Mouse (Mus musculus) cortical plate, adult 2 months (tissue): ENCODE measurements around the gene Vasp. TPM values are rescaled to one million over a fixed set of nuclear protein-coding genes. Genes with fewer than 3 reads are reported as not detected.

Experiments
- H3K27ac ChIP-seq: fragments of 200-500 bp; 2 replicates; pipeline ENCODE4 v1.5.1; 2012; ENCODE audit warnings: low read length, control low read depth, inconsistent platforms; ENCODE audit not compliant: insufficient read depth
- H3K4me1 ChIP-seq: fragments of 200-500 bp; 2 replicates; pipeline ENCODE4 v1.6.1; 2011; ENCODE audit warnings: low read length; ENCODE audit not compliant: control insufficient read depth, insufficient read depth
- H3K4me3 ChIP-seq: fragments of 200-500 bp; 2 replicates; pipeline ENCODE4 v1.5.1; 2011; ENCODE audit warnings: mild to moderate bottlenecking, low read length, control low read depth; ENCODE audit not compliant: insufficient read depth
- CTCF ChIP-seq: fragments of 200-500 bp; IDR thresholded peaks from 2 replicates; pipeline ENCODE4 v1.5.1; 2011; ENCODE audit warnings: mild to moderate bottlenecking, control low read depth, low read length; ENCODE audit not compliant: insufficient read depth; ENCODE audit errors: extremely low read depth
- POLR2A ChIP-seq: fragments of 200-500 bp; IDR thresholded peaks from 2 replicates; pipeline ENCODE4 v1.6.1; 2011; ENCODE audit warnings: mild to moderate bottlenecking, low read length, control low read depth; ENCODE audit not compliant: insufficient read depth; ENCODE audit errors: extremely low read depth
- polyA plus RNA-seq: library from polyadenylated mRNA; depleted of rRNA; stranded (reverse); fragments of >200 nt; gene quantifications from 2 replicates; pipeline ENCODE4 v1.2.3, GENCODE M21; 2012; rRNA removed

The Vasp gene
- polyA plus RNA-seq, 1 experiment = 16.5 TPM

- Histone ChIP-seq H3K27ac (peak overlapping the region; percentile 17; the same call in 1 of the 2 replicates), H3K4me3 (no peak overlapping the region), H3K4me1 (0 out of 2 replicates have a peak, but pooled peaks cover 2% of the 10 kb centered on the region)
- TF ChIP-seq POLR2A (no peak), CTCF (no peak)
Measured at GRCm38 (mm10) chr7:19214369-19214768, 57.2 kb downstream of the Vasp start.

GRCm38 (mm10) chr7:19213385-19213784 lies 58.2 kb downstream of the Vasp start:
- Histone ChIP-seq H3K4me3 (peak overlapping the region; percentile 36), H3K27ac (no peak overlapping the region), H3K4me1 (0 out of 2 replicates have a peak, but pooled peaks cover 2% of the 10 kb centered on the region)
- TF ChIP-seq POLR2A = no peak
- no peak for TF ChIP-seq CTCF

- Histone ChIP-seq H3K4me3 (peak within 1 kb of the TSS; percentile 36), H3K27ac (peak within 1 kb of the TSS; percentile 27; the same call in 1 of the 2 replicates), H3K4me1 (0 out of 2 replicates have a peak, but pooled peaks cover 2% of the 10 kb centered on the region)
- TF ChIP-seq POLR2A = no peak
- TF ChIP-seq CTCF = no peak
Measured at GRCm38 (mm10) chr7:19211996-19212755, 59.4 kb downstream of the Vasp start, which contains the start of gene Gpr4. Gene Gpr4, plus strand, starts transcription at chr7:19212538.

- Histone ChIP-seq H3K4me3 (no peak overlapping the region), H3K27ac (no peak overlapping the region), H3K4me1 (0 out of 2 replicates have a peak, but pooled peaks cover 2% of the 10 kb centered on the region)
- TF ChIP-seq CTCF = no peak
- TF ChIP-seq POLR2A = no peak
Measured at GRCm38 (mm10) chr7:19211041-19211675, 60.5 kb downstream of the Vasp start.

- Histone ChIP-seq H3K27ac (no peak overlapping the region), H3K4me3 (no peak overlapping the region), H3K4me1 (0 out of 2 replicates have a peak, but pooled peaks cover 2% of the 10 kb centered on the region)
- TF ChIP-seq POLR2A = no peak
- peak; percentile 13; the same call in 1 of the 2 replicates for TF ChIP-seq CTCF
Measured at GRCm38 (mm10) chr7:19210010-19210409, 61.6 kb downstream of the Vasp start.

- Histone ChIP-seq H3K4me3 (no peak overlapping the region), H3K27ac (no peak overlapping the region), H3K4me1 (0 out of 2 replicates have a peak, but pooled peaks cover 2% of the 10 kb centered on the region)
- no peak for TF ChIP-seq CTCF
- no peak for TF ChIP-seq POLR2A
Measured at GRCm38 (mm10) chr7:19209494-19209893, 62.1 kb downstream of the Vasp start.

- H3K4me1 ChIP-seq = 0 out of 2 replicates have a peak, but pooled peaks cover 2% of the 10 kb centered on the region
- TF ChIP-seq CTCF = peak; percentile 55; the same call in 1 of the 2 replicates
- TF ChIP-seq POLR2A = no peak
- H3K27ac ChIP-seq = no peak overlapping the region
- H3K4me3 ChIP-seq = no peak overlapping the region
Measured at GRCm38 (mm10) chr7:19208944-19209472, 62.6 kb downstream of the Vasp start.

- TF ChIP-seq POLR2A (no peak), CTCF (no peak)
- Histone ChIP-seq H3K4me3 (no peak overlapping the region), H3K27ac (no peak overlapping the region), H3K4me1 (0 out of 2 replicates have a peak, but pooled peaks cover 2% of the 10 kb centered on the region)
Measured at GRCm38 (mm10) chr7:19208201-19208910, 63.3 kb downstream of the Vasp start.

Other genes starting within 250 kb of the Vasp start
- not detected in 2 replicates for gene Foxa3, start 248.3 kb downstream of the Vasp start, polyA plus RNA-seq
- 113 and 118 TPM in 2 replicates for gene Sympk, start 247.4 kb downstream of the Vasp start, polyA plus RNA-seq
- 0.10 and 0.17 TPM in 2 replicates for gene Rsph6a, start 217.1 kb downstream of the Vasp start, polyA plus RNA-seq
- gene Dmwd, start 195.6 kb downstream of the Vasp start, polyA plus RNA-seq = 171 and 178 TPM in 2 replicates
- 40.9 and 47.6 TPM in 2 replicates for gene Dmpk, start 188.0 kb downstream of the Vasp start, polyA plus RNA-seq
- 4.7 and 5.0 TPM in 2 replicates for gene Six5, start 177.2 kb downstream of the Vasp start, polyA plus RNA-seq
- gene Gm4969, start 153.4 kb downstream of the Vasp start, polyA plus RNA-seq = 0.70 and 1.1 TPM in 2 replicates
- 8.2 and 8.6 TPM in 2 replicates for gene Fbxo46, start 152.0 kb downstream of the Vasp start, polyA plus RNA-seq
- 16.2 and 17.4 TPM in 2 replicates for gene Qpctl, start 122.5 kb downstream of the Vasp start, polyA plus RNA-seq
- 88.2 and 92.1 TPM in 2 replicates for gene Snrpd2, start 122.1 kb downstream of the Vasp start, polyA plus RNA-seq
- gene Gipr, start 105.7 kb downstream of the Vasp start, polyA plus RNA-seq = 3.3 and 3.9 TPM in 2 replicates
- 156 and 157 TPM in 2 replicates for gene Eml2, start 95.4 kb downstream of the Vasp start, polyA plus RNA-seq
- gene Gpr4, start 59.3 kb downstream of the Vasp start, polyA plus RNA-seq = 6.1 and 6.5 TPM in 2 replicates
- gene Opa3, start 43.5 kb downstream of the Vasp start, polyA plus RNA-seq = 41.0 and 41.5 TPM in 2 replicates
- gene Ppm1n, start 8.2 kb upstream of the Vasp start, polyA plus RNA-seq = 0.21 and 0.23 TPM in 2 replicates
- gene Rtn2, start 10.8 kb upstream of the Vasp start, polyA plus RNA-seq = 140 TPM in 2 replicates
- 5.1 and 7.1 TPM in 2 replicates for gene Fosb, start 38.2 kb upstream of the Vasp start, polyA plus RNA-seq
- gene Ercc1, start 73.0 kb upstream of the Vasp start, polyA plus RNA-seq = 53.8 and 59.1 TPM in 2 replicates
- gene Cd3eap, start 87.7 kb upstream of the Vasp start, polyA plus RNA-seq = 14.4 and 14.6 TPM in 2 replicates
- 5.0 and 5.4 TPM in 2 replicates for gene Ppp1r13l, start 87.9 kb upstream of the Vasp start, polyA plus RNA-seq
- 41.4 and 48.3 TPM in 2 replicates for gene Ercc2, start 110.2 kb upstream of the Vasp start, polyA plus RNA-seq
- gene Klc3, start 132.3 kb upstream of the Vasp start, polyA plus RNA-seq = 2.9 and 3.0 TPM in 2 replicates
- 0.66 TPM in 1 of 2 replicates, not detected in the other for gene Ckm, start 133.0 kb upstream of the Vasp start, polyA plus RNA-seq
- 52.0 and 55.4 TPM in 2 replicates for gene Mark4, start 187.0 kb upstream of the Vasp start, polyA plus RNA-seq
- 0.06 and 0.23 TPM in 2 replicates for gene Exoc3l2, start 191.5 kb upstream of the Vasp start, polyA plus RNA-seq
- gene Bloc1s3, start 236.6 kb upstream of the Vasp start, polyA plus RNA-seq = 7.6 and 7.9 TPM in 2 replicates
- gene Trappc6a, start 236.6 kb upstream of the Vasp start, polyA plus RNA-seq = 22.6 TPM in 2 replicates
- gene Nkpd1, start 246.0 kb upstream of the Vasp start, polyA plus RNA-seq = 0.98 and 1.1 TPM in 2 replicates